In genomic region chr12:3837081-3837832, GRCm38 (mm10) we compare ENCODE assay signal across 16 mouse cellular contexts. TPM values are rescaled to one million over a fixed set of nuclear protein-coding genes. Genes with fewer than 3 reads are reported as not detected.
DNase-seq lines count a peak whose midpoint lies in the region; ATAC-seq lines count a peak whose summit lies in the region.
"Had no signal": no experiment of that assay in that cellular context is flagged by ENCODE, and none has a peak within 500 bp of the region (broad histone marks: within the 10 kb centered on the region; RNA-seq: fewer than 3 reads in every experiment).

No protein-coding gene starts in this region.

- no peak for ATAC-seq in hindbrain, embryonic 11.5 days (ENCODE audit: low FRiP score)
- ATAC-seq: forebrain, embryonic 15.5 days; hindbrain, embryonic 16.5 days had no signal

- H3K9me3 ChIP-seq in hindbrain, embryonic 10.5 days, result no peaks in the 10 kb centered on the region
- no peaks in the 10 kb centered on the region for H3K9me3 ChIP-seq in hindbrain, embryonic 11.5 days (ENCODE audit: control insufficient read depth, low read length)
- H3K9me3 ChIP-seq: embryonic facial prominence, embryonic 15.5 days; forebrain, embryonic 15.5 days; limb, embryonic 10.5 days; midbrain, embryonic 12.5 days had no signal

- peak; percentile 18 for DNase-seq in adrenal gland, adult 2 months
- DNase-seq in adrenal gland, postnatal 4 days (ENCODE audit: low spot score in 2 of 2), result no peak
- peak; percentile 39 for DNase-seq in hindbrain, embryonic 10.5 days (ENCODE audit: low spot score)
- DNase-seq in hindbrain, embryonic 11.5 days (ENCODE audit: low spot score), result no peak
- peak; percentile 92 for DNase-seq in brain, adult 2 months (ENCODE audit: low read depth, low spot score)
- DNase-seq in cerebellum, postnatal 25 days, result peak; percentile 75
- DNase-seq in testis, postnatal 10 days (ENCODE audit: low spot score), result no peak
- no peak for DNase-seq in thymus, postnatal 36 days
- DNase-seq: kidney, adult 9 months; lung, postnatal 14 days had no signal

- no peak overlapping the region for H3K27ac ChIP-seq in hindbrain, embryonic 10.5 days
- H3K27ac ChIP-seq in hindbrain, embryonic 11.5 days (ENCODE audit: low read depth, low read length), result no peak overlapping the region
- H3K27ac ChIP-seq: embryonic facial prominence, embryonic 15.5 days; forebrain, embryonic 15.5 days; limb, embryonic 10.5 days; liver, embryonic 14.5 days; midbrain, embryonic 12.5 days had no signal

- H3K4me1 ChIP-seq in hindbrain, embryonic 10.5 days (replicated peaks), result peaks cover 43% of the 10 kb centered on the region
- H3K4me1 ChIP-seq in hindbrain, embryonic 11.5 days (replicated peaks; ENCODE audit: control insufficient read depth, insufficient read depth, low read length), result peaks cover 8% of the 10 kb centered on the region; the same call in 1 of the 2 replicates

- H3K4me3 ChIP-seq in hindbrain, embryonic 10.5 days, result no peak overlapping the region
- no peak overlapping the region for H3K4me3 ChIP-seq in hindbrain, embryonic 11.5 days (ENCODE audit: low read depth, low read length)
- H3K4me3 ChIP-seq: embryonic facial prominence, embryonic 15.5 days; forebrain, embryonic 15.5 days; limb, embryonic 10.5 days; midbrain, embryonic 12.5 days had no signal

- peaks cover 49% of the 10 kb centered on the region for H3K27me3 ChIP-seq in hindbrain, embryonic 10.5 days (ENCODE audit: insufficient read depth, poor library complexity, severe bottlenecking)
- no peaks in the 10 kb centered on the region; the same call in 1 of the 2 replicates for H3K27me3 ChIP-seq in hindbrain, embryonic 11.5 days (ENCODE audit: control insufficient read depth, insufficient read depth, low read length)
- H3K27me3 ChIP-seq: embryonic facial prominence, embryonic 15.5 days; forebrain, embryonic 15.5 days; midbrain, embryonic 12.5 days had no signal

- H3K36me3 ChIP-seq in hindbrain, embryonic 10.5 days, result 0 out of 2 replicates have a peak, but pooled peaks cover 7% of the 10 kb centered on the region
- H3K36me3 ChIP-seq in hindbrain, embryonic 11.5 days (ENCODE audit: control insufficient read depth, insufficient read depth, low read length), result no peaks in the 10 kb centered on the region
- H3K36me3 ChIP-seq: forebrain, embryonic 15.5 days had no signal

- H3K4me2 ChIP-seq in hindbrain, embryonic 11.5 days (replicated peaks; ENCODE audit: low read depth, low read length), result no peak overlapping the region
- H3K4me2 ChIP-seq: embryonic facial prominence, embryonic 15.5 days; forebrain, embryonic 15.5 days; midbrain, embryonic 12.5 days had no signal

- no peak overlapping the region for H3K9ac ChIP-seq in hindbrain, embryonic 11.5 days (ENCODE audit: low read depth, low read length)
- H3K9ac ChIP-seq: embryonic facial prominence, embryonic 15.5 days; forebrain, embryonic 15.5 days; liver, embryonic 14.5 days; midbrain, embryonic 12.5 days had no signal

- 64% methylated on average over 9 of the region's 9 CpGs for WGBS in hindbrain, embryonic 10.5 days
- 60% methylated on average over 9 of the region's 9 CpGs for WGBS in hindbrain, embryonic 11.5 days

RNA-seq across cellular contexts. Expression of gene Dnmt3a, which starts 31.4 kb away (rescaled TPM):
- 10 to 100 TPM; 36.7 to 42.4 TPM for total RNA-seq in adrenal gland, adult 2 months (2021)
- 9.7 and 10.2 TPM in 2 replicates for polyA plus RNA-seq in adrenal gland, adult 2 months (2012; rRNA removed)
- total RNA-seq in adrenal gland, postnatal 4 days (2021), result 100 to 1,000 TPM; 124 to 136 TPM
- 114 and 127 TPM in 2 replicates for polyA plus RNA-seq in hindbrain, embryonic 10.5 days (2016; fragmentation: Nextera tagmentation; extraction: Ambion mirVana)
- polyA plus RNA-seq in hindbrain, embryonic 11.5 days (2014; fragmentation: Nextera tagmentation; extraction: Ambion mirVana), result 68.6 and 75.5 TPM in 2 replicates

Comparison
In these comparisons a context has a peak if more than half of its experiments do, and no peak if none do; other contexts are left out.
1. DNase-seq: peak in adrenal gland, adult 2 months (single experiment), hindbrain, embryonic 10.5 days (single experiment), brain, adult 2 months (single experiment) and cerebellum, postnatal 25 days (2 of 2); none in adrenal gland, postnatal 4 days (0 of 2), hindbrain, embryonic 11.5 days (single experiment), testis, postnatal 10 days (single experiment) and thymus, postnatal 36 days (0 of 2).